Mouse (Mus musculus): ENCODE results near the gene Tas2r140. TPM values are rescaled to one million over a fixed set of nuclear protein-coding genes. Genes with fewer than 3 reads are reported as not detected.

The Tas2r140 gene
- polyA plus RNA-seq (2015; fragmentation: Nextera tagmentation; extraction: Ambion mirVana), result not detected in 2 replicates

DNA sequence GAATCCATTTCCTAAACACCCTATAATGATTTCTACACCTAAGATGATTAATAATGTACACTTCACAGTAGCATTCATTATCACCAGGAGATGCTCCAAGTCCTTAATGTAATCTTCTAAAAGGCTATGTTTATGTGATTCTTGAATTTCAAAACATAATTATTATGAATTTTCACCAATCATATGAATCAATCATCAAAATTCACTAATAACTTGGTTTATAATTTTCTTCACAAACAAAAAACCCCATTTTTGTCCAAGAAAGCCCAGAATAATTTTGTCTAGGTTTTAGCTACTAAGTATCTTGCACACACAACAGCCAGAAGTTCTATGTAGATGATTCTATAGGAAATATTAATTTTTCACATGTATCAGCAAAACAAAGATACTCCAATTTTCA lies at the start of gene Tas2r140:
Gene Tas2r140, minus strand, starts transcription at position 101 of the 400 bp plus-strand sequence.
- H3K36me3 ChIP-seq, result no peaks in the 10 kb centered on the region
- no peak within 1 kb of the TSS for H3K9ac ChIP-seq (replicated peaks)
- H3K27me3 ChIP-seq (replicated peaks), result no peaks in the 10 kb centered on the region
- H3K9me3 ChIP-seq (replicated peaks), result no peaks in the 10 kb centered on the region
- no peak within 1 kb of the TSS for H3K4me3 ChIP-seq (replicated peaks)
- ATAC-seq (ENCODE audit: low FRiP score), result no peak
- no peak within 1 kb of the TSS for H3K27ac ChIP-seq (replicated peaks)
- no peaks in the 10 kb centered on the region for H3K4me1 ChIP-seq
- H3K4me2 ChIP-seq, result no peak within 1 kb of the TSS

DNA sequence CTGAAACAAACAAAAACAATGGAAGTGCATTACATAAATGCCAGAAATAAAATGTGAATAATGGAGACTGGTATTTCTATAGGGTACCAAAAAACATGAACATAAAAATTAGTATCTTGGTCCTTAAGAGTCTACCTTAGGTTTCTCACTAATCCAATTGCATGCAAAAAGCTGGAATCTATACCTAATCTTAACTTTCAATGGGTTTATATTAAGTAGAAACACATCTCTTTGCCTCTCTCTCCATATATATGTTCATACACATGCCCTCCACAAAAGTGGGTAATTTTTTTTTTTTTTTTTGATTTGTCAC lies 48.9 kb upstream of the Tas2r140 start, which contains the start of gene Smim10l1:
Gene Smim10l1, plus strand, starts transcription at position 301 of the 313 bp plus-strand sequence.
- peak within 1 kb of the TSS; percentile 73 for H3K4me3 ChIP-seq (replicated peaks)
- peaks cover 6% of the 10 kb centered on the region for H3K4me1 ChIP-seq
- H3K9me3 ChIP-seq (replicated peaks), result no peaks in the 10 kb centered on the region
- peaks cover 6% of the 10 kb centered on the region; the same call in 1 of the 2 replicates for H3K36me3 ChIP-seq
- ATAC-seq (ENCODE audit: low FRiP score), result no peak
- no peaks in the 10 kb centered on the region for H3K27me3 ChIP-seq (replicated peaks)
- peak within 1 kb of the TSS; percentile 99 for H3K27ac ChIP-seq (replicated peaks)
- H3K4me2 ChIP-seq, result peak within 1 kb of the TSS; percentile 61
- H3K9ac ChIP-seq (replicated peaks), result peak within 1 kb of the TSS; percentile 88

DNA sequence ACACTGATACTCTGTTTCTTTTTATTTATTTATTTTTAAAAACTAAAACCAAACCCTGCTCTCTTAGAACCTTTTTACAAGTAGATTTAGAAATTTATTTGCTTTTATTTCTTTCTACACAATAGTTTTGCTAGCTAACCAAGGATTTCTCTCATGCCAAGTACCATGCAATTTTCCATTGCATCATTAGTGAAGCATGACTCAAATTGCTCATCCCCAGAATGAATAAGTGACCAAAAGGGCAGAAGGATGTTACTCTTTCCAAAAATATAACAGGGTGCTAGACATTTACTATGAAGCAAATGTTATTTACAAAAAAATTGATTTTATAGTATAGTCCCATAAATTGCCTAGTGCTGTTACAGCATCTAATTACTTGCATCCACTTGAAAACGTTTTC lies 46.8 kb upstream of the Tas2r140 start:
- H3K4me1 ChIP-seq, result peaks cover 6% of the 10 kb centered on the region
- no peak overlapping the region for H3K9ac ChIP-seq (replicated peaks)
- H3K4me2 ChIP-seq, result no peak overlapping the region
- H3K27ac ChIP-seq (replicated peaks), result no peak overlapping the region
- WGBS, result 48% methylated on average over 1 of the region's 1 CpGs
- no peaks in the 10 kb centered on the region for H3K9me3 ChIP-seq (replicated peaks)
- no peak overlapping the region for H3K4me3 ChIP-seq (replicated peaks)
- H3K36me3 ChIP-seq, result no peaks in the 10 kb centered on the region
- H3K27me3 ChIP-seq (replicated peaks), result no peaks in the 10 kb centered on the region
- no peak for ATAC-seq (ENCODE audit: low FRiP score)

DNA sequence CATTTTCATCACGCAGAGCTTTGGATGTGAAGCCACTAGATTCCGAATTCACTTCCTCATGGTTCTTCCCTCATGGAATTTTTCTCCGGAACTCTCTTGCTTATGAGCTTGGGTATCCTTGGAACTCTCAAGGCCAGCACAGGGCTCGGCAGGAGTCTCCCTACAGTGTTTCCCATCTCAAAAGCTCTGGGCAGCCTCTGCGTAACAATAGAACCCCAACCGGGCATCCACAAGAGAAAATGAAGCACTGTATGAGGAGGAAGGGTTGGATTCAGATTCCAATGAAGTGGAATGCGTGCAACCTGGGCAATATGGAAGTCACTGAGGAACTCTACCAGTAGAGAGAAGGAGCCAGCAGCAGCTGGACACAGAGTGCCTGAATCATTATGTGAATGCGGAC lies 36.6 kb upstream of the Tas2r140 start:
- Histone ChIP-seq H3K9ac (replicated peaks) (no peak overlapping the region), H3K36me3 (no peaks in the 10 kb centered on the region), H3K4me1 (no peaks in the 10 kb centered on the region), H3K27ac (replicated peaks) (no peak overlapping the region), H3K4me3 (replicated peaks) (no peak overlapping the region), H3K4me2 (no peak overlapping the region), H3K9me3 (replicated peaks) (no peaks in the 10 kb centered on the region), H3K27me3 (replicated peaks) (no peaks in the 10 kb centered on the region)
- 81% methylated on average over 8 of the region's 8 CpGs for WGBS
- no peak for ATAC-seq (ENCODE audit: low FRiP score)

DNA sequence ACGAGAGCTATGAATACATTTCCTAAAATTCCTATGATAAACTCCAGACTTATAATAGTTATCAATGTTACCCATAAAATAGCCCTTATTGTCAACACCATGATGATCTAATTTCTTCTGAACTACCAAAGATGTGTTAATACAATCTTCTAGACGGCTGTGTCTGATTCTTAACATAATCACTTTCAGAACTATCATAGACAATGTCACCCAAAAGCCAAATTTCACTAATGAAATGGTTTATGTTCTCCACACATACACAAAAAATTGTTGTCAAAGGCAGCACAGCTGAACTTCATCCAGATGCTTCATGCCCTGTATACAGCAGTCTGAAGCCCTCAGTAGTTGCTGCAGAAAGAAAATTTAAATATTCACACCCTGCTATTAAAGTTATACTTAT lies 18.6 kb downstream of the Tas2r140 start, which contains the start of gene Tas2r103:
Gene Tas2r103, minus strand, starts transcription at position 101 of the 400 bp plus-strand sequence.
- Histone ChIP-seq H3K4me1 (no peaks in the 10 kb centered on the region), H3K27ac (replicated peaks) (no peak within 1 kb of the TSS), H3K9me3 (replicated peaks) (no peaks in the 10 kb centered on the region), H3K27me3 (replicated peaks) (no peaks in the 10 kb centered on the region), H3K4me3 (replicated peaks) (no peak within 1 kb of the TSS), H3K36me3 (no peaks in the 10 kb centered on the region), H3K9ac (replicated peaks) (no peak within 1 kb of the TSS), H3K4me2 (no peak within 1 kb of the TSS)
- 85% methylated on average over 2 of the region's 2 CpGs for WGBS
- no peak for ATAC-seq (ENCODE audit: low FRiP score)

Other genes with a start within 250 kb of the Tas2r140 start
- gene Tas2r123, start 208.7 kb downstream of the Tas2r140 start, polyA plus RNA-seq (2015; fragmentation: Nextera tagmentation; extraction: Ambion mirVana), result not detected in 2 replicates
- gene Tas2r116, start 200.4 kb downstream of the Tas2r140 start, polyA plus RNA-seq (2015; fragmentation: Nextera tagmentation; extraction: Ambion mirVana), result not detected in 2 replicates
- gene Tas2r110, start 187.8 kb downstream of the Tas2r140 start, polyA plus RNA-seq (2015; fragmentation: Nextera tagmentation; extraction: Ambion mirVana), result not detected in 2 replicates
- not detected in 2 replicates for gene Tas2r113, start 162.8 kb downstream of the Tas2r140 start, polyA plus RNA-seq (2015; fragmentation: Nextera tagmentation; extraction: Ambion mirVana)
- not detected in 2 replicates for gene Tas2r125, start 146.2 kb downstream of the Tas2r140 start, polyA plus RNA-seq (2015; fragmentation: Nextera tagmentation; extraction: Ambion mirVana)
- gene Tas2r129, start 104.7 kb downstream of the Tas2r140 start, polyA plus RNA-seq (2015; fragmentation: Nextera tagmentation; extraction: Ambion mirVana), result not detected in 2 replicates
- gene Tas2r131, start 97.9 kb downstream of the Tas2r140 start, polyA plus RNA-seq (2015; fragmentation: Nextera tagmentation; extraction: Ambion mirVana), result not detected in 2 replicates
- not detected in 2 replicates for gene Tas2r109, start 74.9 kb downstream of the Tas2r140 start, polyA plus RNA-seq (2015; fragmentation: Nextera tagmentation; extraction: Ambion mirVana)
- gene Tas2r103, start 18.7 kb downstream of the Tas2r140 start, polyA plus RNA-seq (2015; fragmentation: Nextera tagmentation; extraction: Ambion mirVana), result not detected in 2 replicates
- 116 and 136 TPM in 2 replicates for gene Smim10l1, start 49.1 kb upstream of the Tas2r140 start, polyA plus RNA-seq (2015; fragmentation: Nextera tagmentation; extraction: Ambion mirVana)
- not detected in 2 replicates for gene 5530400C23Rik, start 236.4 kb upstream of the Tas2r140 start, polyA plus RNA-seq (2015; fragmentation: Nextera tagmentation; extraction: Ambion mirVana)